Comparison of ENCODE assay signal across 24 mouse cellular contexts in the genomic region with DNA sequence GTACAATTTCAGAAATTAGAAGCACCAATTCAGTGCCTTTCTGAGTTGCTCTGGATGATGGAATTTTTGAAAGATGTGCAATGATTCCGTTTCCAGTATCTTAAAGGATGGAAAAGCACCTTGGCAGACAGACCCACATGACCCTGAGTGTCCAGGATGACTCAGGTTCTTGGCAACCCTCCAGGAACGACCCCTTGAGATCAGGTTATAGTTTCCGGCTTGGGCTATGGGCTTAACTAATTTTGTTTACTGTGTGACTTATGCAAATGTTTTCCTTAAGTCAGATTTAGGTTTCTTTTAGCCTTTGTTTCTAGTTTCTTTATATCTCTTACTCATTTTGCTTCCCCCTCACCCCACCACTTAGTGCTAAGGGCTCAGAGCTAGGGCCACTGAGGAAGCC.
A peak's percentile ranks its signal among the peaks of the same experiment; 100 is the strongest.
DNase-seq lines count a peak whose midpoint lies in the region; ATAC-seq and TF ChIP-seq lines count a peak whose summit lies in the region.
"Had no signal": no experiment of that assay in that cellular context is flagged by ENCODE, and none has a peak within 500 bp of the region (broad histone marks: within the 10 kb centered on the region; RNA-seq: fewer than 3 reads in every experiment).

No protein-coding gene starts in this region.

- H3K9me3 ChIP-seq in intestine, embryonic 16.5 days (ENCODE audit: control insufficient read depth, low read length): no peaks in the 10 kb centered on the region
- H3K9me3 ChIP-seq: G1E; heart, embryonic 10.5 days; heart, embryonic 13.5 days; hindbrain, embryonic 12.5 days; hindbrain, embryonic 15.5 days had no signal

- H3K4me2 ChIP-seq in intestine, embryonic 16.5 days (ENCODE audit: low read depth, low read length): no peak overlapping the region
- H3K4me2 ChIP-seq: heart, embryonic 13.5 days; hindbrain, embryonic 12.5 days; hindbrain, embryonic 15.5 days had no signal

- no peak overlapping the region for H3K9ac ChIP-seq in intestine, embryonic 16.5 days (ENCODE audit: low read depth, low read length)
- H3K9ac ChIP-seq: forebrain, postnatal 0 days; heart, embryonic 13.5 days; hindbrain, embryonic 12.5 days; hindbrain, embryonic 15.5 days had no signal

- 64% methylated on average over 3 of the region's 3 CpGs for WGBS in intestine, embryonic 16.5 days

- DNase-seq in adrenal gland, postnatal 14 days: peak; percentile 14
- DNase-seq in adrenal gland, adult 8-10 months: no peak
- DNase-seq in NIH3T3 (ENCODE audit: low read depth): peak; percentile 51
- no peak for DNase-seq in gastrocnemius, adult 8-10 months (ENCODE audit: low spot score in 2 of 2)
- DNase-seq: cerebellum, adult 11-12 months; cerebellum, adult 8-10 months; cerebellum, postnatal 10 days; forebrain, postnatal 0 days; gastrocnemius, adult 2 months; gastrocnemius, postnatal 25 days; heart, adult 2 months; heart, postnatal 14 days; kidney, adult 11 months; kidney, adult 8-10 months had no signal

- H3K4me1 ChIP-seq in intestine, embryonic 16.5 days (ENCODE audit: control insufficient read depth, insufficient read depth, low read length): no peaks in the 10 kb centered on the region
- H3K4me1 ChIP-seq: hindbrain, embryonic 12.5 days; hindbrain, embryonic 15.5 days had no signal

- no peak for ATAC-seq in intestine, embryonic 16.5 days
- ATAC-seq: activated CD4-positive, CD25-positive, alpha-beta regulatory T cell, adult 4 months; forebrain, embryonic 14.5 days; forebrain, postnatal 0 days had no signal

- H3K4me3 ChIP-seq in C2C12 (ENCODE audit: insufficient read depth, poor library complexity, severe bottlenecking): no peak overlapping the region
- H3K4me3 ChIP-seq in intestine, embryonic 16.5 days (ENCODE audit: low read length): no peak overlapping the region
- H3K4me3 ChIP-seq: gastrocnemius, adult 2 months; heart, adult 2 months; heart, embryonic 10.5 days; heart, embryonic 13.5 days; hindbrain, embryonic 12.5 days; hindbrain, embryonic 15.5 days had no signal

- no peaks in the 10 kb centered on the region for H3K27me3 ChIP-seq in C2C12 (ENCODE audit: control insufficient read depth, insufficient read depth, insufficient read length)
- H3K27me3 ChIP-seq in intestine, embryonic 16.5 days (replicated peaks; ENCODE audit: control insufficient read depth, insufficient read depth, low read length): no peaks in the 10 kb centered on the region
- H3K27me3 ChIP-seq: CH12.LX; heart, embryonic 13.5 days; hindbrain, embryonic 12.5 days; hindbrain, embryonic 15.5 days had no signal

- TF ChIP-seq CTCF in C2C12 (IDR thresholded peaks at IDR 0.05; ENCODE audit: control insufficient read depth, insufficient read depth, insufficient read length): no peak

- H3K79me3 ChIP-seq in C2C12 (ENCODE audit: low read depth): peaks cover 2% of the 10 kb centered on the region

- H3ac ChIP-seq in C2C12 (ENCODE audit: control insufficient read depth, insufficient read length, low read depth): no peak overlapping the region

- H3K27ac ChIP-seq in intestine, embryonic 16.5 days (ENCODE audit: low read length): no peak overlapping the region
- H3K27ac ChIP-seq: gastrocnemius, adult 2 months; heart, adult 2 months; heart, embryonic 10.5 days; heart, embryonic 13.5 days; hindbrain, embryonic 12.5 days; hindbrain, embryonic 15.5 days had no signal

- H3K79me2 ChIP-seq in C2C12 (ENCODE audit: control insufficient read depth, insufficient read depth): no peaks in the 10 kb centered on the region

- H3K36me3 ChIP-seq in C2C12 (ENCODE audit: control insufficient read depth, insufficient read depth): peaks cover 34% of the 10 kb centered on the region
- no peaks in the 10 kb centered on the region for H3K36me3 ChIP-seq in intestine, embryonic 16.5 days (ENCODE audit: control insufficient read depth, insufficient read depth, low read length)
- H3K36me3 ChIP-seq: hindbrain, embryonic 12.5 days; hindbrain, embryonic 15.5 days had no signal

TF ChIP-seq in C2C12, 6 proteins besides CTCF, POLR2A, EP300 and RAD21:
- TF ChIP-seq USF1 (IDR thresholded peaks at IDR 0.05; ENCODE audit: low read depth) (peak; percentile 39), FOSL1 (IDR thresholded peaks at IDR 0.05; ENCODE audit: insufficient read depth, low read length, poor library complexity, severe bottlenecking) (no peak)

Comparison
In these comparisons a context has a peak if more than half of its experiments do, and no peak if none do; other contexts are left out.
1. DNase-seq: peak in adrenal gland, postnatal 14 days (single experiment) and NIH3T3 (single experiment); none in adrenal gland, adult 8-10 months (single experiment) and gastrocnemius, adult 8-10 months (0 of 2).